Mouse (Mus musculus): ENCODE data around the gene Prkce. TPM values are rescaled to one million over a fixed set of nuclear protein-coding genes. Genes with fewer than 3 reads are reported as not detected.

The Prkce gene
- polyA plus RNA-seq, 1 experiment: 9.6 TPM

DNA sequence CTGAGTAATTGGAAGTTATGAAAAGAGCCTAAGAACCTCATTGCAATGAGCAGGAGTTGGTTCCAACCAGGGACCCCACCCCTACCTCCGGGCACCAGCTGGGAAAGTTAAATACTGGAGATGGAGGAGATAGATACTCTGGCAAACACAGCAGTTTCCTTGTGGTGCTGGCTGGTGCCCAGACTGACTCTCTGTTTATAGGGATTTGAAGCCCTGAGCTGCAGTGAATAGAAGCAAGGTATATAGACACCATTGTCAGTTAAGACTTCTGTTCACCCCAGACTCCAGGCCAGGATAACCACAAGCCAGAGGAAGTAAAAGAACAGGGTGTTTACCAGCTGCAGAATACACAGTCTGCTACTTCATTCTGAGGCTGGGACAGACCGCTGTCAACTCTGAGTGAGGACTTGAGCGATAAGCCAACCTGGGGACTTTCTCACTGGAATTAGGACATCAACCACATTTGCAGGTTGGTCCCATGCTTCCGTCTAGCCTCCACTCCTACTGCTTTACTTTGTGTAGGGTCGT, 110.5 kb downstream of the Prkce start:
- TF ChIP-seq POLR2A (IDR thresholded peaks at IDR 0.05; ENCODE audit: low read depth, low read length) (no peak), CTCF (IDR thresholded peaks at IDR 0.05; ENCODE audit: borderline replicate concordance, insufficient read depth, low read length) (no peak)
- Histone ChIP-seq H3K4me3 (ENCODE audit: insufficient read depth, low read length) (no peak overlapping the region), H3K27ac (ENCODE audit: insufficient read depth, low read length) (no peak overlapping the region), H3K4me1 (ENCODE audit: control insufficient read depth, insufficient read depth, low read length) (peaks cover 3% of the 10 kb centered on the region; the same call in 1 of the 2 replicates)

DNA sequence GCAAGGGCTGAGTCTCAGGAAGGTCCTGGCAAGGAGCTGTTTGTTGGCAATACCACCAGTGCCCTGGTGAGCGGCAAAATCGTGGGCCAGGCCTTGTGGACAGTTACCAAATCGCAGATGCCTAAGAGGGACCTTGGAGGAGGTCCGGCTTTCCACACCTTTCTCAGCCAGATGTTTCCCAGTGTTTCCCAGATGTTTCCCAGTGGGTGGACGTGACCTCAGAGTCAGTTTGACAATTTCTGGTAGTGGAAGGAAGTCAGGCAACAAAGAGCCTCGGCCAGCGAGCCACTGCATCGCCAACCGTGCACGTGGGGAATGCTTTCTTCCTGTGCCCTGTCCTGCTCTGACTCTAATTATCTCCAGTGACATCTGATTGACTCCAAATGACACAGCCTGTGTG, 112.2 kb downstream of the Prkce start:
- Histone ChIP-seq H3K4me3 (ENCODE audit: insufficient read depth, low read length) (no peak overlapping the region), H3K4me1 (ENCODE audit: control insufficient read depth, insufficient read depth, low read length) (peaks cover 3% of the 10 kb centered on the region; the same call in 1 of the 2 replicates), H3K27ac (ENCODE audit: insufficient read depth, low read length) (no peak overlapping the region)
- no peak for TF ChIP-seq POLR2A (IDR thresholded peaks at IDR 0.05; ENCODE audit: low read depth, low read length)
- no peak for TF ChIP-seq CTCF (IDR thresholded peaks at IDR 0.05; ENCODE audit: borderline replicate concordance, insufficient read depth, low read length)

DNA sequence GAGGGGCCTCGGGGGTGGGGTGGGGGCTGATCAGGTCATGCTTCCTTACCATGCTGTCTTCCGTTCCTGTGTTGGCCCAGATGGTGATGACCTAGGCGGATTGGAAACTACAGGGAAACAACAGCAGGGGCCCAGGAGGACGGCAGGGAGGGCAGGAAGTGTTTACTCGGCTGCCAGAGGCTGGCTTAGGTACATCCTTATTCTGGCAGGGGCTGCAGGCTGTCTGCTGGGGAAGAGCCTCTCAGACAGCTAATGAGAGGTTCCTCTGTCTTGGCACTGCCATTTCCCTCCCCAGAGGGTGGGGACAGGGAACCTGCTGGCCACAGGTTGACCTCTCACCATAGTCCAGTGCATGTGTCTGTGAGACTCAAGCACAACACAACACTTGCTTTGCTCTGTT, 116.2 kb downstream of the Prkce start:
- Histone ChIP-seq H3K4me1 (ENCODE audit: control insufficient read depth, insufficient read depth, low read length) (no peaks in the 10 kb centered on the region), H3K27ac (ENCODE audit: insufficient read depth, low read length) (no peak overlapping the region), H3K4me3 (ENCODE audit: insufficient read depth, low read length) (no peak overlapping the region)
- TF ChIP-seq POLR2A (IDR thresholded peaks at IDR 0.05; ENCODE audit: low read depth, low read length): no peak
- TF ChIP-seq CTCF (IDR thresholded peaks at IDR 0.05; ENCODE audit: borderline replicate concordance, insufficient read depth, low read length): no peak

DNA sequence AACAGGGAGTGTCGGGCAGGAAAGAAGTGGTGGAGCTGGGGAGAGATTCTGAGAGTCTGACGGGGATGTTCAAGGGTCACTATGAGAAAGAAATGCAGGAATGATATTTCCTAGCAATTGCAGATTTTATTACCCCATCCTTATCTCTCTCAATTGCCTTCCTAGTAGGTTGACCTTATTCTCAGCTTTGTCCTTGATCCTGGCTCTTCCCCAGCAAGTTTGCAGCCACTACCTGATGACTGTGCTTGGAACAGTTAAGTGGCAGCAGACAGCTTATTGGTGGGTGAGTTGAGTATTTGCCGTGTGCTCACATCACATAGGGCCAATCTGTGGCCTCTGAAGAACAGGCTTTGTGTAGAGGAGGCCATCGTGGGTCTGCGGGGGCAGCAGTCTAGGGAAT, 117.5 kb downstream of the Prkce start:
- no peaks in the 10 kb centered on the region for H3K4me1 ChIP-seq (ENCODE audit: control insufficient read depth, insufficient read depth, low read length)
- H3K27ac ChIP-seq (ENCODE audit: insufficient read depth, low read length): no peak overlapping the region
- TF ChIP-seq CTCF (IDR thresholded peaks at IDR 0.05; ENCODE audit: borderline replicate concordance, insufficient read depth, low read length) (no peak), POLR2A (IDR thresholded peaks at IDR 0.05; ENCODE audit: low read depth, low read length) (no peak)
- H3K4me3 ChIP-seq (ENCODE audit: insufficient read depth, low read length): no peak overlapping the region

DNA sequence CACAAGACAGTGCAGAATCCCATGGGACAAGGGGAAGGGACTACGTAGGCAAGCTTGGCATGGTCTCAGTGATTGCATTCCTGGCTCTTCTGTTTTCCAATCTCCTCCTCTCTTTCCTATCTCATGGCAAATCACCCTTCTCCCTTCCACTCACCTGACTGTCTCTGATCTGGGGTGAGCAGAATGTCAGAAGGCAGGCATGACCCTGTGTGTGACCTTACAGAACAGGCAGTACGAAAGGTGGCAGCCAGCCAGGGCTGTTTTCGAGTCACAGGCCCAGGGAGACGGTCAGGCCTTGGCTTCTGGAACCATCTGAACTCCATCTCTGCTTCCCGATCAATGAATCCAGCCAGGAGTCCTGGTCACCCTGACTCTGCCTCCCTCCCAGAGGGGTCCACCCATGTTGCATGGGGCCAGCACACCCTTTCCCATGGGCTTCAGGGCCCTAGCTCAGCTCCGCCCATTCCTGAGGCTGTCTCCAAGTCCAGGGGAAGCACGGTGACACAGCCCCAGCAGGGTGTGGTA, 119.2 kb downstream of the Prkce start:
- no peak for TF ChIP-seq CTCF (IDR thresholded peaks at IDR 0.05; ENCODE audit: borderline replicate concordance, insufficient read depth, low read length)
- no peak for TF ChIP-seq POLR2A (IDR thresholded peaks at IDR 0.05; ENCODE audit: low read depth, low read length)
- H3K4me1 ChIP-seq (ENCODE audit: control insufficient read depth, insufficient read depth, low read length): no peaks in the 10 kb centered on the region
- no peak overlapping the region for H3K4me3 ChIP-seq (ENCODE audit: insufficient read depth, low read length)
- no peak overlapping the region for H3K27ac ChIP-seq (ENCODE audit: insufficient read depth, low read length)

DNA sequence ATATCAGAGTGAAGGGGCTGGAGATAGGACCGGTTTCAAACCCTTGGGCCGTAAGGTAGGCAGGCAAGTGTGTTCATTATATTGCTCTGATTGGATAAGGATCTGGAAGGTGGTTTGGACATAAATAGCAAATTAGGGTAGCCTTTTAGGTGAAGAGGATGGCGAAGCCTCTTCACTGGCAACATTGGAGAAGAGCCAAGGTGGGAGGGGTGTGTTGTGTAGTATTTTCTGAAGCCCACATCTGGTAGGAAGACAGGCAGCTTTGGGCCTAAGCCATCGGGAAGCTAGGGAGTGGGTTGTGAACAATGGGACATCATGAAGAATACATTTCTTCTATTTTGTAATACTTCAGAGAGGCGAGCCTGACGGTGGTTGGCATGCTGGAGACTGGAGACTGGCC, 125.1 kb downstream of the Prkce start:
- H3K4me1 ChIP-seq (ENCODE audit: control insufficient read depth, insufficient read depth, low read length): no peaks in the 10 kb centered on the region; the same call in 1 of the 2 replicates
- no peak overlapping the region for H3K4me3 ChIP-seq (ENCODE audit: insufficient read depth, low read length)
- TF ChIP-seq CTCF (IDR thresholded peaks at IDR 0.05; ENCODE audit: borderline replicate concordance, insufficient read depth, low read length) (no peak), POLR2A (IDR thresholded peaks at IDR 0.05; ENCODE audit: low read depth, low read length) (no peak)
- peak overlapping the region; percentile 9; the same call in 1 of the 2 replicates for H3K27ac ChIP-seq (ENCODE audit: insufficient read depth, low read length)

DNA sequence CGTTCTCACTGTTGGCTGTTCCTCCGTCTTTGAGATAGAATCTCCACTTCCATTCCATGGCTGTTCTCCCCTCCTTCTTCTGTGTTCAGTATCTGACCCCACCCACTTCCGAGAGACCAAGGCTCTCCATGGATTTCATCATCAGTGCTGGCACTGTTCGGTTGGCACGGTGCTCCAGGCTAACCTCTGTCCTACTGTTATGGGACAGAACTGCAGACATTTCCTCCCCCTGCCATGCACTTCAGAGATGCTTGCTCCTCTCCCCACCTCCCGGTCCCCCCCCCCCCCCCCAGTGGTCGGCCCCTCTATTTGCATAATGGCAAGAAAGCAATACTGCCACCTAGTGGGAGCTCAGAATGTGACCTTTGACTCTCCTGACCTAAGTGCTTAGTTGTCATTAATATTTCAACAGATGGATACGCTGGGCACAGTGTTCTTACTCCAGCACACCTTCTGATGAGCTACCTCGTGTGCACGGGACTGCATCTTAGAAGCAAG, 125.7 kb downstream of the Prkce start:
- no peak for TF ChIP-seq POLR2A (IDR thresholded peaks at IDR 0.05; ENCODE audit: low read depth, low read length)
- TF ChIP-seq CTCF (IDR thresholded peaks at IDR 0.05; ENCODE audit: borderline replicate concordance, insufficient read depth, low read length): no peak
- Histone ChIP-seq H3K4me1 (ENCODE audit: control insufficient read depth, insufficient read depth, low read length) (no peaks in the 10 kb centered on the region; the same call in 1 of the 2 replicates), H3K4me3 (ENCODE audit: insufficient read depth, low read length) (no peak overlapping the region), H3K27ac (ENCODE audit: insufficient read depth, low read length) (peak overlapping the region; percentile 9; the same call in 1 of the 2 replicates)

DNA sequence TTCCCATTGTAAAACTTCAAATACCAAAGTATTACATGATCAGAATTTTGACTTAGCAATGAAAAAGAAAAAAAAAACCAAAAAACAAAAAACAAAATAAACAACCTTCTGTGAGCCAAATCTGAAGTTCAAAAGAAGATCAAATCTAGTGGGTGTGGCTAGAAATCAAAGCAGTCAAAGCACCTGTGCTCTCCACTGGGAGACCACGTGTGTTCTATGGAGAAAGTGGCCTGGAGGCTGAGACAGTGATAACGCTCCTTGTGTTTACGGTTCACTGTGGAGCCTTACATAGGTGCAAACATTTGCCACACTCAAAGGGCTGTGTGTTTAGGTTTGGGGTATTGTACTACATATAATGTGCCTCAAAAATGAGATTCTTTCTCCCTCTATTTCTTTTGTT, 132.0 kb downstream of the Prkce start:
- Histone ChIP-seq H3K4me3 (ENCODE audit: insufficient read depth, low read length) (no peak overlapping the region), H3K4me1 (ENCODE audit: control insufficient read depth, insufficient read depth, low read length) (no peaks in the 10 kb centered on the region), H3K27ac (ENCODE audit: insufficient read depth, low read length) (no peak overlapping the region)
- TF ChIP-seq CTCF (IDR thresholded peaks at IDR 0.05; ENCODE audit: borderline replicate concordance, insufficient read depth, low read length) (no peak), POLR2A (IDR thresholded peaks at IDR 0.05; ENCODE audit: low read depth, low read length) (no peak)

DNA sequence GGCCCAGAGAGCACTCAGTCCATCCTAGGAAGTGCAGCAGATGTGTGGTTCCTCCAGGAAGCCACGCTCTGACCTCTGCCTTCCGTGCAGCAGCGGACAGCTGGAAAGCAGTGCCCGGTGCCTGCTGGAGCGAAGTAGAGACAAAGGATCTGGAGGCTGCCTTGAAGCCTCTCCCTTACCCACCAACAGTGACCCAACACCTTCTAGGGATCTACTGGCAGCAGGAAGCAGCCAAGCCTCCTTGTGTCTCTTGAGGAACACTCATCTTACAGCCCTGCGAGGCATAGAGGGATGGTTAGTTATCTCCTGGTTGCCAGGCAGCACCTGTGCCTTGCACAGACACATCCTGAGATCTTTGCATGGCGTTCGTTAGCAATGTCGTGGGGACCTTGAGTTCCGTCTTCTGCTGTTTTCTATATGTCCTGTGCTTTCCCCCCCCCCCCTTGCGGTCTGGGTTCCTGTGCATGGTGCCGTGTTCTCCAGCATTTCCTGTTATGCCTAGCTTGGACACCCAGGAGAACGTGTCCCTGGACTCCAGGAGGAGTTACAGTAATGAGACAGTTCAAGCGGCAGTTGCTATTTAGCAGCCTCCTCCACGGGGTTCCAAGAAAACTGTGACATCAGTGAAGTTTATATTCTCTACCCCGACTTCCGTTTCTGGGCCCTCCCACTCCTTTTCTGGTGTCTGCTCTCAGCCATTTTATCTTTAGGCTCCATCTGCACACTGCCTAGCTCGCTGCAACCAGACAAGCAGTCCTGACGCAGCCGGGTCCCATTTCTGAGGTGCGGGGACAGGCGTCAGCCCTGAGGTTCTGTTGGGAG, 133.4 kb downstream of the Prkce start:
- Histone ChIP-seq H3K27ac (ENCODE audit: insufficient read depth, low read length) (no peak overlapping the region), H3K4me1 (ENCODE audit: control insufficient read depth, insufficient read depth, low read length) (no peaks in the 10 kb centered on the region), H3K4me3 (ENCODE audit: insufficient read depth, low read length) (no peak overlapping the region)
- TF ChIP-seq POLR2A (IDR thresholded peaks at IDR 0.05; ENCODE audit: low read depth, low read length) (no peak), CTCF (IDR thresholded peaks at IDR 0.05; ENCODE audit: borderline replicate concordance, insufficient read depth, low read length) (no peak)

DNA sequence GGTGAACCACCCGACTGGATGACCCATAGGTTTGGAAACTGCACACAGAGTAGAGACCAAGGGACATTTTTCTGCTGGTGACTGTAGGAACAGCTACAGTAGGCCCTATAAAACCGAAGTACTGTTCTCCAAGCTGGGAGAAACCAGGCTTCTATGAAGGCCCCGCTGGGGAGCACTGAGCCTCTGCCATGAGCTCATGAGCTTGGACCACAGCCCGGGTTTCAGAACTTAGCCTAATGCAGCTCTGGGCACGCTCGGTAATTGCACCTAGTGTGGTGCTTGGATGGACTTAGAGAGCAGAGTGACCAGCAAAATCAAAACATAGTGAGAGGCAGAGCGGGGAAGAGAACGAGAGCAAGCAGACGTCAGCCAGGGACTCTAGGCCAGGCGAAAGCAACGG, 134.7 kb downstream of the Prkce start:
- no peak overlapping the region for H3K27ac ChIP-seq (ENCODE audit: insufficient read depth, low read length)
- no peaks in the 10 kb centered on the region for H3K4me1 ChIP-seq (ENCODE audit: control insufficient read depth, insufficient read depth, low read length)
- no peak for TF ChIP-seq CTCF (IDR thresholded peaks at IDR 0.05; ENCODE audit: borderline replicate concordance, insufficient read depth, low read length)
- no peak for TF ChIP-seq POLR2A (IDR thresholded peaks at IDR 0.05; ENCODE audit: low read depth, low read length)
- H3K4me3 ChIP-seq (ENCODE audit: insufficient read depth, low read length): no peak overlapping the region
